Mouse (Mus musculus): ENCODE measurements at regions not wholly inside any gene's neighbourhood (a gene's known extent, or its start where the extent isn't known, plus 50 kb on each side); places are given as distances from the start of the nearest gene placed in this dataset.
A peak's percentile ranks its signal among the peaks of the same experiment; 100 is the strongest.

GRCm38 (mm10) chr10:91313316-91313715, 132.2 kb upstream of the Tmpo start:
- no peak for DNase-seq (ENCODE audit: low read depth)

GRCm38 (mm10) chr10:91312913-91313312, 131.8 kb upstream of the Tmpo start:
- no peak for DNase-seq (ENCODE audit: low read depth)

- peak; percentile 21 for DNase-seq (ENCODE audit: low read depth)
Observed at GRCm38 (mm10) chr10:91300067-91300466, 119.0 kb upstream of the Tmpo start.

- DNase-seq (ENCODE audit: low read depth), result peak; percentile 65
Observed at GRCm38 (mm10) chr10:91297792-91298460, 116.8 kb upstream of the Tmpo start.

GRCm38 (mm10) chr10:91295345-91295744, 114.2 kb upstream of the Tmpo start:
- peak; percentile 16 for DNase-seq (ENCODE audit: low read depth)

- no peak for DNase-seq (ENCODE audit: low read depth)
Observed at GRCm38 (mm10) chr10:91293226-91293625, 112.1 kb upstream of the Tmpo start.

- DNase-seq (ENCODE audit: low read depth), result no peak
Observed at GRCm38 (mm10) chr10:91284259-91284658, 103.1 kb upstream of the Tmpo start.

- DNase-seq (ENCODE audit: low read depth), result peak; percentile 87
Observed at GRCm38 (mm10) chr10:91270955-91271741, 90.0 kb upstream of the Tmpo start.

GRCm38 (mm10) chr10:91270268-91270954, 89.3 kb upstream of the Tmpo start:
- peak; percentile 90 for DNase-seq (ENCODE audit: low read depth)

- no peak for DNase-seq (ENCODE audit: low read depth)
Observed at GRCm38 (mm10) chr10:91267886-91268285, 86.8 kb upstream of the Tmpo start.

- no peak for DNase-seq (ENCODE audit: low read depth)
Observed at GRCm38 (mm10) chr10:91260416-91260815, 79.3 kb upstream of the Tmpo start.

- DNase-seq (ENCODE audit: low read depth), result no peak
Observed at GRCm38 (mm10) chr10:91249681-91250195, 68.6 kb upstream of the Tmpo start.

- DNase-seq (ENCODE audit: low read depth), result peak; percentile 56
Observed at GRCm38 (mm10) chr10:91244297-91244696, 63.2 kb upstream of the Tmpo start.

- DNase-seq (ENCODE audit: low read depth), result peak; percentile 50
Observed at GRCm38 (mm10) chr10:91242491-91243046, 61.5 kb upstream of the Tmpo start.

- no peak for DNase-seq (ENCODE audit: low read depth)
Observed at GRCm38 (mm10) chr10:91241611-91242005, 60.5 kb upstream of the Tmpo start.

- DNase-seq (ENCODE audit: low read depth), result no peak
Observed at GRCm38 (mm10) chr10:91240856-91241610, 59.9 kb upstream of the Tmpo start.

GRCm38 (mm10) chr10:91240320-91240719, 59.2 kb upstream of the Tmpo start:
- no peak for DNase-seq (ENCODE audit: low read depth)

- peak; percentile 57 for DNase-seq (ENCODE audit: low read depth)
Observed at GRCm38 (mm10) chr10:91236844-91237243, 55.7 kb upstream of the Tmpo start.

GRCm38 (mm10) chr10:91234709-91235108, 53.6 kb upstream of the Tmpo start:
- DNase-seq (ENCODE audit: low read depth), result peak; percentile 12
